Mouse (Mus musculus) lung, postnatal 4 days (tissue): ENCODE results near the gene Pold1.

Experiments used
- DNase-seq, 2 experiments: peaks; one replicate each; pipeline ENCODE4 v3.0.0; 2021

Pold1 gene

DNA sequence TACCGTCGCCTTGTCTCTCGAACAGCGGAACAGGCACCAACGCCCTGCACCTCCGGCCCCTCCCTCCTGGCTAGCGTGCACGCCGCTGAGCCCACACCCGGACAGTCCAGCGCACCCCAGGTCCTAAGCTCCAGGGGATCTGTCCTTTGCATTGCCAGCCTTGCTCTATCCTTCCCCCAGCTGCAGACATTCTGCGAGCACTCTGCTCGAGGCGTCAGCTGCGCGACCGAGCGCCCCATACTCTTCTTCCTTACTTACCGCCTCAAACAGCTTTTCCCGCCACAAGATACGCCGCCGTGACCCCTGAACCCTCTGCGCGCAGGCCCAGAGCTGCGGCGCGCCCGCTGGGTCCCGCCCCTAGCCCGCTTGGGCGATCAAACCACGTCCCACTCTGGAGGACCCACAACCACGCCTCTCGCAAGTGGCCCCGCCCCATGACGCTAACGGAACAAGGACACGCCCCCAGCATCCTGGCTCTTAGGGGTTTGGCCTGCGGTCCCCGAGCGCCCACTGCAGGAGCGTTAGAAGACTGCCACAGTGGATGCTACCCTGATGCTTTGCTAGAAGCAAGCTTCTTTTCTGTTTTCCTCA lies at the start of gene Pold1:
TSS of gene Pold1 (minus strand) at position 353 of the 591 bp plus-strand sequence.
- DNase-seq: peak; percentile 99 to 100

- no peak for DNase-seq
Measured at GRCm38 (mm10) chr7:44598336-44598735, 49.7 kb upstream of the Pold1 start.

GRCm38 (mm10) chr7:44597666-44598065 lies 49.0 kb upstream of the Pold1 start:
- DNase-seq: no peak

- no peak for DNase-seq
Measured at GRCm38 (mm10) chr7:44596996-44597538, 48.4 kb upstream of the Pold1 start.

GRCm38 (mm10) chr7:44596051-44596450 lies 47.4 kb upstream of the Pold1 start:
- no peak for DNase-seq

GRCm38 (mm10) chr7:44595131-44595561 lies 46.5 kb upstream of the Pold1 start:
- no peak for DNase-seq

- DNase-seq: no peak
Measured at GRCm38 (mm10) chr7:44594291-44594690, 45.6 kb upstream of the Pold1 start.

- peak; percentile 90 to 91 for DNase-seq
Measured at GRCm38 (mm10) chr7:44593775-44594174, 45.1 kb upstream of the Pold1 start.

DNA sequence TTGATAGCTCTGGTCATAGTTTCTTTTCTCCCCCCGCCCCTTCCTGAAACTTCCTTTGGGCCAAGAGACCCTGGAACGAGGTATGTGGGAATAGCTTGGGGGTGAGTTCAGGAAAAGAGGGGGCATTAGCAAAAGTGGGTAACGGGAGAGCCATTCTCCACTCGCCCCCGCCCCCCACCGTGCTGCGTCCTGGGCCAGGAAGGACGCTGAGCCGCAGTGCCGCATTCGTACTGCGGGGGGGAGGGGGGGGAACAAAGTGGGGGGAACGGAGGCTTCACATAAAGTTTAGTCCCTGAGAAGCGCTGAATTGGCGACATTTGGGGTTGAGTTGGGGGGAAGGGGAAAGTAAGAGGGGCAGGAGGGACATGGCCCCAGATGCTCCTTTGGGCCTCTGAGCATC lies 44.4 kb upstream of the Pold1 start:
- DNase-seq: no peak

- no peak for DNase-seq
Measured at GRCm38 (mm10) chr7:44591348-44592116, 42.9 kb upstream of the Pold1 start.

DNA sequence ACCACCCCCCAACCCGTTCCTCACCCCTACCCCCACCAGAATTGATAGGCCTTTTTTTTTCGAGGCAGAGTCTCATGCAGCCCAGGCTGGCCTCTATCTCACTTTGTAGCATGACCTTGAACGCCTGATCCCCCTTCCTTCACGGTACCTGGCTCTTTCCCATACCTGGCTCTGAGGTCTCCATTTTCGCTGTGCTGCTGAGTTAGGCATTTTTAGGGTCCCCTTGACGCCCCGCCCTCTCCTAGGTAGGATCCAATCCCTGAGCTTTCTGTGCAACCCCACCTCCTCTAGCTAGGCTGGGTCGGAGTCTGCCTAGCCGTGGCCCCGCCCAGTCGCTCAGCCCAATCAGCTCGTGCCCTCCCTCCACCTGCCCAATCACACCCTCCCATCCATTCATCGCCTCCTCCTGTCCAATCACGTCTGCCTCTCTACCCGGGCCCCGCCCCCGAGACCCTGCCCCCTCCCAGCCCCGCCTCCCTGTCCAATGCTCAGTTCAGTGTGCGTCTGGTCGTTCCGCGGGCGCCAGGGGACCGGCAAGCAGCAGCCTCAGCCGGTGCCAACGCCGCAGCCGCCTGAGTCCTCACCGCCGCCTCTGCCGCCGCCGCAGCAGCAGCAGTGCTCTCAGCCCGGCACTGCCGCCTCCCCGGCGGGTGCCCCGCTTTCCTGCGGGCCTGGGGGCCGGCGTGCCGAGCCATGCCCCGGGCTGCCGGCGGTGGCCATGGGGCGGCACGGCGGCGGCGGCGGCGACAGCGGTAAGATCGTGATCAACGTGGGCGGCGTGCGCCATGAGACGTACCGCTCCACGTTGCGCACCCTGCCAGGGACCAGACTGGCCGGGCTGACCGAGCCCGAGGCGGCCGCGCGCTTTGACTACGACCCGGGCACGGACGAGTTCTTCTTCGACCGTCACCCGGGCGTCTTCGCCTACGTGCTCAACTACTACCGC lies 42.0 kb upstream of the Pold1 start, which contains the start of gene Kcnc3:
TSS of gene Kcnc3 (plus strand) at position 263 of the 946 bp plus-strand sequence.
- peak; percentile 91 to 95 for DNase-seq

- no peak for DNase-seq
Measured at GRCm38 (mm10) chr7:44589946-44590345, 41.3 kb upstream of the Pold1 start.

DNA sequence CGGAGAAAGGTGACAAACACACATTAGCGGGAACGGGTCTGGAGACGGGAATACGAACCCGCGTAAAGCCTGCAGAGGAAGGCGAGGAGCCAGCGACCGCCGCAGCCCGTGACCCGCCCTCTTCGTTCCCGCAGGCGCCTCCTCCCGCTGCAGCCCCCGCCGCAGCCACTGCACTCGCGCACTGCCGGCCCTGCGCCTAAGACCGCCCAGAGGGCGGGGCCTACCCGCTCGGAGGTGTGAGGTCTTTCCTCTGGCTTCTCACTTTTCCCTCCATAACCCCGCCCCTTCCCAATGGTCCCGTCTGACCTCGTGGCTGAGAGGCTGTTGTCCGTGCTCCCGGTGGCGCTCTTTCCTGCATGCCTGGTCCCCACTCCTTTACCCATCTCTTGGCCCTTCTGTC lies 40.5 kb upstream of the Pold1 start:
- peak; percentile 88 to 94 for DNase-seq

DNA sequence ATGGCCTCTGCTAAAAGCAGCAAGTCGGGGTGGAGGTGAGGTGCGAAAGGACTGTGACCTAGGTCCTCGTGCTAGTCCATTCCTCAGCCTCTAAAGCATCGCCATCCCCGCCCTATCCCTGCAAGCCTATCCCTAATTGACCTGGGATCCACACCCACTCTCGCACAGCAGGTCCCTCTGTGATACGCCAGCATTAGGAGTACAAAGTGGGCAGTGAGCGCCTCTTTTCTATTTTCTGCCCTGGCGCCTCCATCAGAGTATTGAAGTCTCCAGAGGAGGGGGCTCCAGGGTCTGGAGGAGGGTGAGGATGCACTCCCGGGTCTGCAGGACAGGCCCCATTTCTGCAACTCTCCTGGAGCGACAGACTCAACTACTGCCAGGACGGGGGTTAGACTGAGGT lies 39.7 kb upstream of the Pold1 start:
- DNase-seq: no peak

DNA sequence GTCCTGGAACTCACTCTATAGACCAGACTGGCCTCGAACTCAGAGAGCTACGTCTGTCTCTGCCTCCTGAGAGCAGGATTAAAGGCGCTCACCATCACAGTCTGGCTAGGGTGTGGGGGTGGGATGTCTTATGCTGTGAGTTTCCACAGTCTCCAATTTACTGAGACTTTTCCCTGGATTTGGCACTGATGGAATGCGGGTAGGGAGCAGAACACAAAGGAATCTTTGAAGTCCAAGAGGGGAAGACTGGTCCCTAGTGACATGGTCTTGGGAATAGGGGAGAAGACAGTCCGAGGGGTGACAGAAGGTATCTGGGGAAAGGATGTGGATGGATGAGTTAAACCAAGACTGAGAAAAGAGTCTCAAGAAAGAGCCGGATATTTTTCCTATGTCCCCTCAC lies 39.0 kb upstream of the Pold1 start:
- no peak for DNase-seq

DNA sequence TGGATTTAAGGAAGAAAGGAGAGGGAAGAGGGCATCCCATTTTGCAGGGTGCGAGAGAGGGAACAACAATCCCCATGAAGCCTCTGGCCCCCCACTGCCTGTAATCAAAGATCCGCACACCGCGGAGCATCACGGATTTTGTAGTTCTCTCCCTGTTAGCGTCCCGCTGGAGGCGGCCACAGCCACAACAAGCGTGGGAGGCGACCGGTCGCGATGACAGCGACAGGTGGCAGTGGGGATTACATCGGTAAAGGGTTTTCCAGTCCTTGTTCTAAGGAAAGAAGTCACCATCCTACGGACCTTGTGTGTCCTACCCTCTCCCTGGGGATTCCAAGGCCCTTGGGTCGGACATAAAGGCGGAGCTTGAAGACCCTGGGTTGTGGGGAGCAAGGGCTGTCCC lies 38.3 kb upstream of the Pold1 start:
- DNase-seq: peak; percentile 56 to 58

- no peak for DNase-seq
Measured at GRCm38 (mm10) chr7:44586518-44586917, 37.9 kb upstream of the Pold1 start.

DNA sequence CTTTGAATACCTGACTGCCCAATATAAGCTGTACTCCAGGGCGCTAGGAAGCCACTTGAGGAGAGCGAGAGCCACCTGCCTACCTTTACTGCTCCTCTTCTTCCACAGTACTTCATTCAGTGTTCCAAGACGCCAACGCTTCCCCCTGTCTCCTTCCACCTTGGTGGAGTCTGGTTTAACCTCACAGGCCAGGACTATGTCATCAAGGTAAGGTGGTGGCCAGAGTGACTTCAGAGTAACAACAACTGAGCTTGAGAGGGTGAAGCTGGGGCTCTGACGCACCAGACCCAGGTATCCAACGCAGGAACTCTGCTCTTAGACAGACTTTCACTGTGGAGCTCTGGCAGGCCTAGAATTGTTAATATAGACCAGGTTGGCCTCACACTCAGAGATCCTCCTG lies 37.0 kb upstream of the Pold1 start:
- DNase-seq: no peak

DNA sequence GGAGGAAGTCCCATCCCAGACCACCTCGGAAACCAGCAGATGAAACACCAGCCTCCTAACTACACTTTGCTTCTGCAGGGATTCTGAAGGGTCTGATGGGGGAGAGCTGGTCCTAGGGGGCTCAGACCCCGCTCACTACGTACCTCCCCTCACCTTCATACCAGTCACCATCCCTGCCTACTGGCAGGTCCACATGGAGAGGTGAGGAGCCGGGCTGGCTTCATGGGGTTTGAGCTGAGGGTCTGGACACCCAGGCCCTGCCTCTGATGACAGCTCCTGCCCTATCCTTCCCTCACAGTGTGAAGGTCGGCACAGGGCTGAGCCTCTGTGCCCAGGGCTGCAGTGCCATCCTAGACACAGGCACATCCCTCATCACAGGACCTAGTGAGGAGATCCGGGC lies 36.3 kb upstream of the Pold1 start:
- no peak for DNase-seq

DNA sequence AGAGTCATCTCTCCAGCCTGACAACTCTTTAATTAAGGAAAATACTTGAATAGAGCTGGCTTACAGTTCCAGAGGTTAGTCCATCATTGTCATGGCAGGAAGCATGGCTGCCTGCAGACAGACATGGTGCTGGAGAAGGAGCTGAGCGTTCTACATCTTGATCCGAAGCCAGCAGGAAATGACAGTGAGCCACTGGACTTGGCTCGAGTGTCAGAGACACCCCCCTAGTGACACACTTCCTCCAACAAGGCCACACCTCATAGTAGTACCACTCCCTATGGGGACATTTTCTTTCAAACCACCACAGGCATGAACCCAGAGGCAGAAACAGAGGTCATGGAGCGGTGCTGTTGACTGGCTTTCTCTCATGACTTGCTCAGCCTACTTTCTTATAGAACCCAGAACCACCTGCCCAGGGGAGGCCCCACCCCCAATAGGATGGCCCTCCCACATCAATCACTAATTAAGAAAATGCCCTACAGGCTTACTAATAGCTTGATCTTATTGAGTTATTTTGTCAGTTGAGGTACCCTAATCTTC lies 35.7 kb upstream of the Pold1 start:
- no peak for DNase-seq

DNA sequence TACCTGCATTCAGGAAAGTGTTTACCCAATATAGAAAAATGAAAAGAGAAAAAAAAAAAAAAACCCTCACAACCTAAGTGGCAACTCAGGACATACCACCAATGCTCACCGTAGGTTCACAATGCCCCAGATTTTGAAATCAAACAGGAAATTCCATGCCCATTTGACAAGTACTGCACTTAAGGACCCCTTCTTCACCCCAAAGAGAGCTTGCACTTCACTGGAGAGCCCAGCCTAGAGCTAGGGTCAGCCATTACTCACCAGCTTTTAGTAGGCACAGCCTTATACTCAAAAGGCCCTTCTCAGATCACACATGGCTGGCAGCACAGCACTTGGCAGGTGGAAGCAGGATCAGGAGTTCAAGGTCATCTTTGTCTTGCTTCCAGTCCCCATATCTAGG lies 34.5 kb upstream of the Pold1 start:
- DNase-seq: peak; percentile 57 to 73

DNA sequence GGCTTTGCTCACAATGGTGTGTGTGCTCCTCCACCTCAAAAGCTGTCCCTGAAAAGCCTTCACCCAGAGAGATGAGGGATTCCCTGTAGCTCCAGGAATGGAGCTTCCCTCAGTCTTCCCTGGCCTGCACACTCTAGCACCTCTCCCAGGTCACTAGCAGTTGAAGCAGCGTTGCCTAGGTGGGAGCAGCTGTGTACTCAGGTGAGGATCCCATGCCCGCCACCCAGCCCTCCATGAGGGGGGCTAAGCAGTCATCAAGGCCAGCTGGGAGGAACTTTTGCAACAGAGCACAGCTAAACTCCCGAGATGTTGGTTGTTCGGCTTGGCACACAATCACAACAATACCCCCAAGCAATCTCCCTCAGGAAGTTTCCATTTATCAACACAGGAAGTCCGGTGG lies 34.1 kb upstream of the Pold1 start:
- DNase-seq: peak; percentile 40 to 57

DNA sequence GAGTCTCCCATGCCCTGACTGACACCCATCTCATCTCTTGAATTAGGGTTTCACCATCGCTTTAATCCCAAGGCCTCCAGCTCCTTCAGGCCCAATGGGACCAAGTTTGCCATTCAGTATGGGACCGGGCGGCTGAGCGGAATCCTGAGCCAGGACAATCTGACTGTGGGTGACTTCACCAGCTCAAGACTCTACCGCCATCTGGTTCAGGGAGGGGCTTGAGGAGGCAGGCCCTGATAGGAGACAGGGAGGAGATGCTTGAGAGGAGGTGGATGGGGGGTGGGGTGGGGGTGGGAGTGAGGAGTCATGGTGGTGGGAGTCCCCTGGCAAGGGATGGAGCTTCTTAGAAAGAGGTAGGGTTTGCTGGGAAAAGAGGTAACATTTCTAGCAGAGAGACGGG lies 33.0 kb upstream of the Pold1 start:
- no peak for DNase-seq
